Comparison of ENCODE assay signal across 11 mouse cellular contexts in the genomic region with DNA sequence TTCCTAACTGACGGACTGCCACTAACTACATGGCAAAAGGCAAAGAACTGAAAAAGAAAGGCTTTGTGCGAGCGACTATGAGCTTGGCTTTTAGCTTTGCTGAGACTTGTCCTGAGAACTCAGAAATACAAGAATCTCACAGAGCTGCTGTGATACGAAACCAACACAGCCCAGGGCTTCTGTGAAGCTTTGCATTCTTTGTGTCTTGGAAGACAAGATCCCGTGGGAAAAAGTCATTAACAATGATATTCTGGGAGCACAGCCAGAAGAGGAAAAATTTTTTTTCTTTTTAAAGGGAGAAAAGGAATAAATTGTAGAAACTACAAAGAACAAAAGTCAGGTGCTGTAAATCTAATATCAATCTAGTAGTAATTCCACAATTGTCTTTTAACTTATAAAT. TPM values are rescaled to one million over a fixed set of nuclear protein-coding genes. Genes with fewer than 3 reads are reported as not detected.
DNase-seq lines count a peak whose midpoint lies in the region; ATAC-seq and TF ChIP-seq lines count a peak whose summit lies in the region.
"Had no signal": no experiment of that assay in that cellular context is flagged by ENCODE, and none has a peak within 500 bp of the region (broad histone marks: within the 10 kb centered on the region; RNA-seq: fewer than 3 reads in every experiment).

No protein-coding gene starts in this region.

- 61% methylated on average over 5 of the region's 5 CpGs for WGBS in heart, embryonic 16.5 days
- WGBS in lung, embryonic 15.5 days, result 57% methylated on average over 5 of the region's 5 CpGs
- WGBS in midbrain, postnatal 0 days, result 47% methylated on average over 5 of the region's 5 CpGs

- H3K36me3 ChIP-seq in heart, embryonic 16.5 days (ENCODE audit: control insufficient read depth, insufficient read depth), result peaks cover 10% of the 10 kb centered on the region; the same call in 1 of the 2 replicates
- peaks cover 30% of the 10 kb centered on the region for H3K36me3 ChIP-seq in lung, embryonic 15.5 days
- peaks cover 52% of the 10 kb centered on the region for H3K36me3 ChIP-seq in midbrain, postnatal 0 days (ENCODE audit: insufficient read depth, low read length)

- H3K9me3 ChIP-seq in heart, embryonic 16.5 days (replicated peaks; ENCODE audit: control insufficient read depth, low read length), result no peaks in the 10 kb centered on the region
- no peaks in the 10 kb centered on the region for H3K9me3 ChIP-seq in lung, embryonic 15.5 days
- H3K9me3 ChIP-seq in midbrain, postnatal 0 days (ENCODE audit: low read length), result no peaks in the 10 kb centered on the region
- H3K9me3 ChIP-seq: limb, embryonic 13.5 days had no signal

- no peak overlapping the region for H3K4me3 ChIP-seq in heart, embryonic 16.5 days (ENCODE audit: low read length)
- H3K4me3 ChIP-seq in lung, embryonic 15.5 days, result no peak overlapping the region
- H3K4me3 ChIP-seq in midbrain, postnatal 0 days (ENCODE audit: low read depth, low read length), result no peak overlapping the region
- H3K4me3 ChIP-seq: limb, embryonic 13.5 days had no signal

- no peaks in the 10 kb centered on the region for H3K27me3 ChIP-seq in heart, embryonic 16.5 days (ENCODE audit: control insufficient read depth, insufficient read depth, low read length)
- no peaks in the 10 kb centered on the region for H3K27me3 ChIP-seq in lung, embryonic 15.5 days
- no peaks in the 10 kb centered on the region for H3K27me3 ChIP-seq in midbrain, postnatal 0 days (ENCODE audit: insufficient read depth, low read length)
- H3K27me3 ChIP-seq: limb, embryonic 13.5 days had no signal

- no peak overlapping the region for H3K9ac ChIP-seq in heart, embryonic 16.5 days (ENCODE audit: low read length)
- no peak overlapping the region for H3K9ac ChIP-seq in lung, embryonic 15.5 days
- no peak overlapping the region for H3K9ac ChIP-seq in midbrain, postnatal 0 days (replicated peaks; ENCODE audit: low read length, poor library complexity, severe bottlenecking)
- H3K9ac ChIP-seq: limb, embryonic 13.5 days had no signal

- no peak for TF ChIP-seq POLR2A in brain, embryonic 14.5 days (IDR thresholded peaks at IDR 0.05; ENCODE audit: borderline replicate concordance, extremely low read depth, insufficient read depth, insufficient read length, poor library complexity, severe bottlenecking)

- H3K4me1 ChIP-seq in heart, embryonic 16.5 days (ENCODE audit: control insufficient read depth, insufficient read depth, low read length), result no peaks in the 10 kb centered on the region
- H3K4me1 ChIP-seq in lung, embryonic 15.5 days, result peaks cover 3% of the 10 kb centered on the region; the same call in 1 of the 2 replicates
- H3K4me1 ChIP-seq in midbrain, postnatal 0 days (ENCODE audit: insufficient read depth, low read length), result no peaks in the 10 kb centered on the region
- H3K4me1 ChIP-seq: limb, embryonic 13.5 days had no signal

- ATAC-seq in heart, embryonic 16.5 days (replicated peaks; ENCODE audit: extremely low read depth, insufficient read depth, low FRiP score), result no peak
- no peak for ATAC-seq in lung, embryonic 15.5 days (ENCODE audit: borderline replicate concordance, extremely low read depth, low FRiP score, low TSS enrichment)
- ATAC-seq in midbrain, postnatal 0 days (ENCODE audit: low FRiP score), result no peak

- no peak for TF ChIP-seq CTCF in brain, embryonic 14.5 days (IDR thresholded peaks at IDR 0.05; ENCODE audit: borderline replicate concordance, extremely low read depth, insufficient read depth, insufficient read length)
- no peak for TF ChIP-seq CTCF in midbrain, postnatal 0 days (IDR thresholded peaks at IDR 0.05)

- H3K27ac ChIP-seq in heart, embryonic 16.5 days (ENCODE audit: low read length), result peak overlapping the region; percentile 68
- H3K27ac ChIP-seq in lung, embryonic 15.5 days, result 0 out of 2 replicates have a peak overlapping the region, but pooled peaks have one; percentile 20
- no peak overlapping the region for H3K27ac ChIP-seq in midbrain, postnatal 0 days (ENCODE audit: low read depth, low read length)
- H3K27ac ChIP-seq: limb, embryonic 13.5 days had no signal

- H3K4me2 ChIP-seq in heart, embryonic 16.5 days (ENCODE audit: low read depth, low read length), result no peak overlapping the region
- no peak overlapping the region for H3K4me2 ChIP-seq in lung, embryonic 15.5 days
- H3K4me2 ChIP-seq in midbrain, postnatal 0 days (ENCODE audit: low read depth, low read length, poor library complexity, severe bottlenecking), result no peak overlapping the region
- H3K4me2 ChIP-seq: limb, embryonic 13.5 days had no signal

- intact Hi-C loops in heart, postnatal 36 days (cut with DNase I), result no loop called here

- no peak for DNase-seq in heart, postnatal 36 days
- no peak for DNase-seq in lung, postnatal 4 days
- peak; percentile 65 for DNase-seq in brain, embryonic 14.5 days (ENCODE audit: low read depth)
- DNase-seq in midbrain, postnatal 0 days (ENCODE audit: low spot score), result peak; percentile 65
- no peak for DNase-seq in adrenal gland, postnatal 4 days (ENCODE audit: low spot score in 2 of 2)
- DNase-seq in yolk sac, embryonic 10.5 days (ENCODE audit: low spot score), result no peak
- DNase-seq: cerebellum, postnatal 25 days; thymus, postnatal 14 days had no signal

RNA-seq across cellular contexts. Expression of a gene that starts 23.5 kb away (rescaled TPM):
- 7.5 and 8.3 TPM in 2 replicates for polyA plus RNA-seq in heart, embryonic 16.5 days (2015; fragmentation: Nextera tagmentation; extraction: Ambion mirVana)
- 1 to 10 TPM; 1.2 to 1.5 TPM for total RNA-seq in heart, postnatal 36 days (2021)
- polyA plus RNA-seq in lung, embryonic 15.5 days (2015; fragmentation: Nextera tagmentation; extraction: Ambion mirVana), result 18.6 and 19.7 TPM in 2 replicates
- polyA plus RNA-seq in brain, embryonic 14.5 days (2012; rRNA removed), result 19.3 and 43.6 TPM in 2 replicates
- 177 and 180 TPM in 2 replicates for total RNA-seq in midbrain, postnatal 0 days (2014; rRNA removed)
- polyA plus RNA-seq in midbrain, postnatal 0 days (2015; fragmentation: Nextera tagmentation; extraction: Ambion mirVana), result 70.3 and 76.5 TPM in 2 replicates
- total RNA-seq in adrenal gland, postnatal 4 days (2021), result 10 to 100 TPM in 1 of 2 experiments, 1 to 10 TPM in 1; 8.7 to 10.8 TPM

RNA-seq across cellular contexts. Expression of a gene that starts 59.8 kb away (rescaled TPM):
- polyA plus RNA-seq in heart, embryonic 16.5 days (2015; fragmentation: Nextera tagmentation; extraction: Ambion mirVana), result 30.7 and 31.8 TPM in 2 replicates
- 10 to 100 TPM; 41.8 to 47.5 TPM for total RNA-seq in heart, postnatal 36 days (2021)
- 34.8 and 37.6 TPM in 2 replicates for polyA plus RNA-seq in lung, embryonic 15.5 days (2015; fragmentation: Nextera tagmentation; extraction: Ambion mirVana)
- 26.3 and 26.5 TPM in 2 replicates for polyA plus RNA-seq in brain, embryonic 14.5 days (2012; rRNA removed)
- total RNA-seq in midbrain, postnatal 0 days (2014; rRNA removed), result 40.7 and 45.5 TPM in 2 replicates
- polyA plus RNA-seq in midbrain, postnatal 0 days (2015; fragmentation: Nextera tagmentation; extraction: Ambion mirVana), result 21.1 and 23.5 TPM in 2 replicates
- 10 to 100 TPM; 37.0 to 37.3 TPM for total RNA-seq in adrenal gland, postnatal 4 days (2021)

Comparison
In these comparisons a context has a peak if more than half of its experiments do, and no peak if none do; other contexts are left out.
1. DNase-seq: peak in brain, embryonic 14.5 days (single experiment) and midbrain, postnatal 0 days (single experiment); none in heart, postnatal 36 days (0 of 2), lung, postnatal 4 days (0 of 2), adrenal gland, postnatal 4 days (0 of 2) and yolk sac, embryonic 10.5 days (single experiment).